Mouse (Mus musculus): Measurements from ENCODE around the gene Nek10.
"Not testable (repeated sequence)": the region's sequence is repeated elsewhere in the genome, so short reads cannot be mapped to it uniquely, and the experiment has no call there.

The Nek10 gene

GRCm38 (mm10) chr14:14991642-14992041 lies 188.4 kb downstream of the Nek10 start:
- DNase-seq: no peak

DNA sequence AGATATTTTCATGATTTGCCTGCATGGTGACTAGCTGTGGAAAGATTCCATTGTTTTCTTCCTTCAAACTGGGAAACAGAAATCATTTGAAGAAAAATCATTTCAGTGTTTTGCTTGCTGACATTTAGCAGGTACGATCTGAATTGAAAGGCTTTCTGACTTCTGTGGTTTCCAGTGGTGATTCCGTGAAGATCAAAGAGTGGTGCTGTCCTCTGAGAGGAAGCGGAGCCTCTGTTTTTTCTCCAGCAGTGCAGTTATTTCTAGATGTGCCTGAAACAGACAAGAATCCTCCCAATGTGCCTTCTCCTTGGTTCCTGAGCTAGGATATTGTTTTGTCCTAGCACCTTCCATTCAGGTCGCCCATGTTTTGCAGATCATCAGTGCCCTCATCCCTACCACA lies 208.2 kb downstream of the Nek10 start:
- no peak for DNase-seq

DNA sequence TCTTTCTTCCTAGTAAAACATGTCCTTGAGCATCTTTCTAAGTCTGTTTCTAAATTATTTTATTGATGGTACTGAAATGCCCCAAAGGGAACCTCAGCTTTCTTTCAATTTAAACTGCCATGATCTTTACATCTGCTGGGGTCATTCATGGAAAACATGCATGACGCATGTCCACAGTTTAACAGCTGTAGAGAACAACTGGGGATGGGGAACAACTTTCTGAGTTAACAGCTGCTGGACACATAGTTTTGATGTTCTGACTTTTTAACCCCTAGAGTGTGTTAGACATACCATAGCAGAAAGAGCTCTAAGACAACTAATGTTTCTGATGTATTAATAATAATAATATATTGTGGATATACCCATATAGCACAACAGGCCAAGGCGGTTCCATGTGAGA lies 211.6 kb downstream of the Nek10 start:
- no peak for DNase-seq

DNA sequence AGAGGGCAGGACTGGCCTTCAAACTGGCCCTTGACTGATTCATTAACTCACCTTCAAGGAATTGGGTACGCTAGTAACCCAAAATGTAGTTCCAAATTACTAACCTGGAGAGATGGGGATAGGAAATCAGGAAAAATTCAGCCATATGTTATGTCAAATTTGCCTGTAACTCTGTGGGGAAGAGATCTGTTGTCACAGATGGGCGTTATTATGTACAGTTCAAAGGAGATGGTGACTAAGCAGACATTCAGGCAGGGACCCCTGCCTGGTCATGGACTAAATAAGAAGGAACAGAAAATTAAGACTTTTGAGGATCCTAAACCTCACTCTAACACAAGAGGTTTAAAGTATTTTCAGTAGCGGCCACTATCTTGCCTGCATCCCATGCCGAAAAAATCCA lies 227.4 kb downstream of the Nek10 start:
- peak; percentile 20 for DNase-seq

- not testable (repeated sequence) for DNase-seq
These were observed 231.4 kb downstream of the Nek10 start for GRCm38 (mm10) chr14:15034638-15035037.

DNA sequence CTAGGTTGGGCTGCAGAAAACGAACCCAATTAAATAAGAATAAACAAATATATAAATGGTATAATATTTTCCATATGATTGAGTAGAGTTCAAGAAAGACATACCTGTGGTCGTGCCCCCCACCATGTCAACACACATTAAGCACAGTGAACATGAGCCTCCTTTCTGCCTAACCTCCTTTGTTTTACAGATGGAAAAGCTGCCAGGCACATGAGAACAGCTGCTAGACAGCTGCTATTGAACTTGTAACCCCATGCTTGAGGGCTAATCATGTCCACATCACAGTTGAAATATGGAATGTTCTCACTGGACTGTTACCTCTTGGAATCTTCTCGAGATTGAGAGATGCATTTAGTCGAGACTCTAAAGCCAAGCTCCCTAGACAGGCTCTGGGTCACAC lies 245.0 kb downstream of the Nek10 start:
- DNase-seq: no peak

DNA sequence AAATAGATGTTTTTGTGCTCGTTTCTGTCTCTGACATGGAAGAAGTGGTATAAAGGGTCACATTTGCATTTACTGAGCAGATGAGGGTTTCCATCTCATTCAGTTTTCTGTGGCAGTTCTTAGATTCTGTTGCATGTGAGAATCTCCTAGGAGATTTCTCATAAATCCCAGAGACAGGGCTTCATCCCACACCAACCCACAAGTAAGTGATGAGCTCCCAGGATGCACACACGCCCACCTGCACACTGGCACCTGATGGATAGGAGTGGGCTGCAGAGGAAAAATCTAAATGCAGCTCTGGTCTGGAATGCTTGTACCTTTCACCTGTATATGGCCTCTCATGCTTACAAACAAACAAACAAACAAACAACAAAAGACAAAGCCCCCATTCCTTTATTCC lies 258.3 kb downstream of the Nek10 start:
- DNase-seq: no peak

All from cerebellum, adult 11-12 months (tissue).